Mouse (Mus musculus): Measurements from ENCODE around the gene Acad11. TPM values are rescaled to one million over a fixed set of nuclear protein-coding genes. Genes with fewer than 3 reads are reported as not detected.

Acad11 gene
- polyA plus RNA-seq, 1 experiment from 2014 or later, result 8.6 TPM

DNA sequence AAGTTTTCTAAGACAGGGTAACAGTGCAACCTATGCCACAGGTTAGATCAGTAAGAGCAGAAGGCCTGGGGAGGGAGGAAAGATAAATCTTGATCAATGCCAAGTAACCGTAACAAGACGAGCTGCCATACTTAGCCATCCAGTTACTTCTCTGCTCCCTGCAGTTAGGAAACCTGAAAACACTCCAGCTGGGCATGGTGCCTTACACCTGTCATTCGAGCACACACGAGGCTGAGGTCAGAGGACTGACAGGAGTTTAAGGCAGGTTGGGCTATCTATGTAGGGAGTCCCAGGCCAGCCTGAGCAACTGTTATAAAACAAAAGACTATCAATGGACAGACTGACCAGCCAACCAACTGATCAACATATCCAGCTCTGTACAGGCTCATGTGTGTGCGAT, 102.7 kb downstream of the Acad11 start:
- H3K4me3 ChIP-seq (ENCODE audit: low read depth, low read length), result no peak overlapping the region
- no peaks in the 10 kb centered on the region for H3K27me3 ChIP-seq (ENCODE audit: control insufficient read depth, insufficient read depth, low read length)
- H3K4me1 ChIP-seq (ENCODE audit: control insufficient read depth, insufficient read depth, low read length), result no peaks in the 10 kb centered on the region
- WGBS (ENCODE audit: insufficient replicate concordance), result 88% methylated on average over 5 of the region's 5 CpGs
- H3K4me2 ChIP-seq, result no peak overlapping the region
- no peak for ATAC-seq (replicated peaks; ENCODE audit: insufficient number of reproducible peaks, low FRiP score, low TSS enrichment)
- peaks cover 33% of the 10 kb centered on the region for H3K36me3 ChIP-seq (ENCODE audit: control insufficient read depth, insufficient read depth, low read length)
- no peak overlapping the region for H3K27ac ChIP-seq (ENCODE audit: low read depth, low read length)
- no peak overlapping the region for H3K9ac ChIP-seq (ENCODE audit: low read depth, low read length)
- no peaks in the 10 kb centered on the region for H3K9me3 ChIP-seq (replicated peaks; ENCODE audit: control insufficient read depth, low read length)

DNA sequence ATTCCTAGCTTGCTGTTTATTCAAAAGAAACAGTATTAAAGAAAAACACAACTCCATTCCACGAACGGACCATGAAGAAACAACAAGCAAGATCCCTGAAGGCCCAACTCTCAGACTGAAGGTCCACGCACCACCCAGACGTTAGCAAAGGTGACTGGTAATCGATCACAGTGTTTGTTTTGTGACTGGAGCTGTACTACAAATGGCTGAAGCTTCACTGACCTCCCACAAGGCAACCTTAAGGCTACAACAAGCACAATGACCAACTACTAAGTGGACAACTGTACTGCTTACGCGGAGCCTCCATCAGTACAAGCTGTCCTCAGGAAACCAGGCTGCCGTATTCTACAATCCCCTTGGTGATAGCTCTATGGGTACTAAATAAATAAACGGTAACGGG, 106.8 kb downstream of the Acad11 start:
- H3K4me1 ChIP-seq (ENCODE audit: control insufficient read depth, insufficient read depth, low read length), result no peaks in the 10 kb centered on the region
- H3K9ac ChIP-seq (ENCODE audit: low read depth, low read length), result no peak overlapping the region
- no peaks in the 10 kb centered on the region for H3K9me3 ChIP-seq (replicated peaks; ENCODE audit: control insufficient read depth, low read length)
- WGBS (ENCODE audit: insufficient replicate concordance), result 95% methylated on average over 10 of the region's 10 CpGs
- no peak for ATAC-seq (replicated peaks; ENCODE audit: insufficient number of reproducible peaks, low FRiP score, low TSS enrichment)
- peaks cover 27% of the 10 kb centered on the region for H3K36me3 ChIP-seq (ENCODE audit: control insufficient read depth, insufficient read depth, low read length)
- no peak overlapping the region for H3K27ac ChIP-seq (ENCODE audit: low read depth, low read length)
- H3K4me2 ChIP-seq, result no peak overlapping the region
- H3K27me3 ChIP-seq (ENCODE audit: control insufficient read depth, insufficient read depth, low read length), result no peaks in the 10 kb centered on the region
- H3K4me3 ChIP-seq (ENCODE audit: low read depth, low read length), result no peak overlapping the region

- Histone ChIP-seq H3K36me3 (ENCODE audit: control insufficient read depth, insufficient read depth, low read length) (peaks cover 21% of the 10 kb centered on the region), H3K4me1 (ENCODE audit: control insufficient read depth, insufficient read depth, low read length) (no peaks in the 10 kb centered on the region), H3K27me3 (ENCODE audit: control insufficient read depth, insufficient read depth, low read length) (no peaks in the 10 kb centered on the region), H3K9ac (ENCODE audit: low read depth, low read length) (no peak overlapping the region), H3K27ac (ENCODE audit: low read depth, low read length) (no peak overlapping the region), H3K4me3 (ENCODE audit: low read depth, low read length) (no peak overlapping the region), H3K4me2 (no peak overlapping the region), H3K9me3 (replicated peaks; ENCODE audit: control insufficient read depth, low read length) (no peaks in the 10 kb centered on the region)
- no peak for ATAC-seq (replicated peaks; ENCODE audit: insufficient number of reproducible peaks, low FRiP score, low TSS enrichment)
- 91% methylated on average over 6 of the region's 6 CpGs for WGBS (ENCODE audit: insufficient replicate concordance)
Measured at GRCm38 (mm10) chr9:104171651-104172050, 108.5 kb downstream of the Acad11 start.

GRCm38 (mm10) chr9:104172342-104172741, 109.2 kb downstream of the Acad11 start:
- no peaks in the 10 kb centered on the region for H3K4me1 ChIP-seq (ENCODE audit: control insufficient read depth, insufficient read depth, low read length)
- no peaks in the 10 kb centered on the region for H3K27me3 ChIP-seq (ENCODE audit: control insufficient read depth, insufficient read depth, low read length)
- H3K27ac ChIP-seq (ENCODE audit: low read depth, low read length), result no peak overlapping the region
- no peak overlapping the region for H3K9ac ChIP-seq (ENCODE audit: low read depth, low read length)
- H3K9me3 ChIP-seq (replicated peaks; ENCODE audit: control insufficient read depth, low read length), result no peaks in the 10 kb centered on the region
- H3K36me3 ChIP-seq (ENCODE audit: control insufficient read depth, insufficient read depth, low read length), result peaks cover 19% of the 10 kb centered on the region
- H3K4me3 ChIP-seq (ENCODE audit: low read depth, low read length), result no peak overlapping the region
- no peak for ATAC-seq (replicated peaks; ENCODE audit: insufficient number of reproducible peaks, low FRiP score, low TSS enrichment)
- 92% methylated on average over 6 of the region's 6 CpGs for WGBS (ENCODE audit: insufficient replicate concordance)
- H3K4me2 ChIP-seq, result no peak overlapping the region

Other genes starting within 250 kb of the Acad11 start
- 4.1 and 5.0 TPM in 2 replicates for gene Nphp3, start 60.8 kb upstream of the Acad11 start, polyA plus RNA-seq (2014; fragmentation: Nextera tagmentation; extraction: Ambion mirVana)
- not detected in 2 replicates for gene Gm28305, start 22.7 kb upstream of the Acad11 start, polyA plus RNA-seq (2014; fragmentation: Nextera tagmentation; extraction: Ambion mirVana)
- 42.5 and 49.4 TPM in 2 replicates for gene Uba5, start 243 bp upstream of the Acad11 start, polyA plus RNA-seq (2014; fragmentation: Nextera tagmentation; extraction: Ambion mirVana)
- gene Ackr4, start 63.6 kb downstream of the Acad11 start, polyA plus RNA-seq (2014; fragmentation: Nextera tagmentation; extraction: Ambion mirVana), result 0.31 and 0.48 TPM in 2 replicates
- gene Dnajc13, start 199.6 kb downstream of the Acad11 start, polyA plus RNA-seq (2014; fragmentation: Nextera tagmentation; extraction: Ambion mirVana), result 24.2 and 31.9 TPM in 2 replicates

Measured in heart, embryonic 11.5 days (tissue).